Mouse (Mus musculus) midbrain, embryonic 14.5 days (tissue): Measurements from ENCODE around the gene Mxra8. TPM values are rescaled to one million over a fixed set of nuclear protein-coding genes. Genes with fewer than 3 reads are reported as not detected.

ENCODE experiments used
- ATAC-seq: fragments of 200-750 bp; cut with Nextera tagmentation; 2 replicates; pipeline ENCODE4 v1.8.0; 2017; ENCODE audit warnings: moderate number of reproducible peaks, moderate library complexity; ENCODE audit not compliant: low FRiP score, low TSS enrichment
- DNase-seq: peaks from one replicate; pipeline ENCODE4 v3.0.0-alpha.2; 2015
- H3K27ac ChIP-seq: fragments of 300-500 bp; sonication (generic); replicated peaks from 2 replicates; pipeline ENCODE4 v1.5.1; 2014; ENCODE audit warnings: mild to moderate bottlenecking, low read depth, low read length, moderate library complexity
- H3K27me3 ChIP-seq: fragments of 300-500 bp; sonication (generic); 2 replicates; pipeline ENCODE4 v1.6.1; 2014; ENCODE audit warnings: low read length, control low read depth, mixed read lengths; ENCODE audit not compliant: control insufficient read depth, insufficient read depth
- H3K36me3 ChIP-seq: fragments of 300-500 bp; sonication (generic); 2 replicates; pipeline ENCODE4 v1.6.1; 2014; ENCODE audit warnings: low read length, control low read depth; ENCODE audit not compliant: control insufficient read depth, insufficient read depth
- H3K4me1 ChIP-seq: fragments of 300-500 bp; sonication (generic); 2 replicates; pipeline ENCODE4 v1.6.1; 2014; ENCODE audit warnings: mild to moderate bottlenecking, antibody characterized with exemption, low read length, control low read depth; ENCODE audit not compliant: control insufficient read depth, insufficient read depth
- H3K4me2 ChIP-seq: fragments of 300-500 bp; sonication (generic); 2 replicates; pipeline ENCODE4 v1.6.1; 2014; ENCODE audit warnings: mild to moderate bottlenecking, low read length, moderate library complexity
- H3K4me3 ChIP-seq: fragments of 300-500 bp; sonication (generic); replicated peaks from 2 replicates; pipeline ENCODE4 v1.5.1; 2014; ENCODE audit warnings: low read depth, low read length
- H3K9ac ChIP-seq: fragments of 300-500 bp; sonication (generic); replicated peaks from 2 replicates; pipeline ENCODE4 v1.6.1; 2014; ENCODE audit warnings: mild to moderate bottlenecking, low read length, moderate library complexity
- H3K9me3 ChIP-seq: fragments of 300-500 bp; sonication (generic); 2 replicates; pipeline ENCODE4 v1.6.1; 2016; ENCODE audit warnings: low read length, control low read depth, mixed read lengths; ENCODE audit not compliant: control insufficient read depth
- WGBS: fragments of 180-500 bp; shearing (Covaris S2); extraction: QIAGEN DNeasy Blood & Tissue Kit; methylation state at CpG from one replicate; pipeline ENCODE4 v1.1.7; 2014; 5-methylcytosine and 5-hydroxymethylcytosine counted together
- polyA plus RNA-seq: library from polyadenylated mRNA; unstranded; fragments of >200 nt; fragmentation: Nextera tagmentation; extraction: Ambion mirVana; gene quantifications from 2 replicates; pipeline ENCODE4 v1.2.1, GENCODE M21; 2014

Mxra8 gene
- polyA plus RNA-seq, 1 experiment from 2014 or later, result 17.5 TPM

DNA sequence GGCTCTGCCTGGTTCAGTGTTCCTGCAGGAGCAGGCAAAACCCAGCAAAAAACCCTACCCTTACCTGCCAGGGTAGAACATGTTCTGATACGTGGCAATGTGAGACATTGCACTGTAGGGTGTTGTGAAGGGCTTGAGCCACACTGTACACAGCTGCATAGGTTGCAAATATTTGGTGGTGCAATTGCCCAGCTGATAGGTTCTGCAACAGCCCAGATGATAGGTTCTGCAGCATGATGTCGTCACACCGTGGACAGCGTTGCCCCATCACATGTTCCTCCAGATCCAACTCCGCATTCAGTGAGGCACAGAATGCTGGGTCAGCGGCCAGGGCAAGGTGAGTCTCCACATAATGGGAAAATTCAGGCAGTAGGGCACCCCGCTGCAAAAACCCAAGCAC lies 22.3 kb downstream of the Mxra8 start:
- WGBS, result 93% methylated on average over 7 of the region's 7 CpGs
- no peak for DNase-seq
- H3K9ac ChIP-seq, result no peak overlapping the region
- no peak overlapping the region for H3K4me3 ChIP-seq
- no peak for ATAC-seq
- peaks cover 67% of the 10 kb centered on the region for H3K36me3 ChIP-seq
- H3K27me3 ChIP-seq, result no peaks in the 10 kb centered on the region
- H3K4me1 ChIP-seq, result no peaks in the 10 kb centered on the region
- H3K4me2 ChIP-seq, result no peak overlapping the region
- H3K9me3 ChIP-seq, result no peaks in the 10 kb centered on the region
- H3K27ac ChIP-seq, result no peak overlapping the region

DNA sequence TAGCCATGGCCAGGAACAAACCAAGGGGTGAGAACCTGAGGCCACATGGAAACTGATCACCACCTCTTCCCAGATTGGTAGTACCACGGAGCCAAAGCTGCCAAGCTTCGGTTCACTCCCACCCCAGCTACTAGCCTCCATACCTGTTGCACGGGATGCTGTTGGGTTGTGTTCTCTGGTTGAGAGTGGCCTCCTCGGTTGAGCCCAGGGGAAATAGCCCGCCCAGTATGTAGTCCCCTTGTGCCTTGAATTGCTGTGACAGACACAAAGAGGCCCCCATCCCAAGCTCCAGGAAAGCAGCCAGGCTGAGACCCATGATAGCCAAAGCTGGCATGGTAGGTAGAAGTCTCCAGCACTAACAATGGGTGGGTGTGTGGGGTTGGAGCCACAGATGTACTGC lies 23.5 kb downstream of the Mxra8 start, which contains the start of gene Tas1r3:
Gene Tas1r3, minus strand, starts transcription at position 362 of the 400 bp plus-strand sequence.
- ATAC-seq (no peak), DNase-seq (no peak)
- Histone ChIP-seq H3K36me3 (peaks cover 58% of the 10 kb centered on the region), H3K4me2 (no peak within 1 kb of the TSS), H3K9ac (no peak within 1 kb of the TSS), H3K4me1 (no peaks in the 10 kb centered on the region), H3K27me3 (no peaks in the 10 kb centered on the region), H3K27ac (no peak within 1 kb of the TSS), H3K9me3 (no peaks in the 10 kb centered on the region), H3K4me3 (no peak within 1 kb of the TSS)
- WGBS, result 78% methylated on average over 5 of the region's 5 CpGs

GRCm38 (mm10) chr4:155868614-155869298 lies 29.3 kb downstream of the Mxra8 start:
- Histone ChIP-seq H3K4me1 (peaks cover 12% of the 10 kb centered on the region), H3K27ac (peak overlapping the region; percentile 41; the same call in 1 of the 2 replicates), H3K27me3 (no peaks in the 10 kb centered on the region), H3K9me3 (no peaks in the 10 kb centered on the region), H3K4me3 (peak overlapping the region; percentile 78), H3K9ac (peak overlapping the region; percentile 76), H3K36me3 (peaks cover 32% of the 10 kb centered on the region), H3K4me2 (peak overlapping the region; percentile 97)
- ATAC-seq, result no peak; the same call in 1 of the 2 replicates
- WGBS, result 11% methylated on average over 22 of the region's 22 CpGs
- DNase-seq, result no peak

DNA sequence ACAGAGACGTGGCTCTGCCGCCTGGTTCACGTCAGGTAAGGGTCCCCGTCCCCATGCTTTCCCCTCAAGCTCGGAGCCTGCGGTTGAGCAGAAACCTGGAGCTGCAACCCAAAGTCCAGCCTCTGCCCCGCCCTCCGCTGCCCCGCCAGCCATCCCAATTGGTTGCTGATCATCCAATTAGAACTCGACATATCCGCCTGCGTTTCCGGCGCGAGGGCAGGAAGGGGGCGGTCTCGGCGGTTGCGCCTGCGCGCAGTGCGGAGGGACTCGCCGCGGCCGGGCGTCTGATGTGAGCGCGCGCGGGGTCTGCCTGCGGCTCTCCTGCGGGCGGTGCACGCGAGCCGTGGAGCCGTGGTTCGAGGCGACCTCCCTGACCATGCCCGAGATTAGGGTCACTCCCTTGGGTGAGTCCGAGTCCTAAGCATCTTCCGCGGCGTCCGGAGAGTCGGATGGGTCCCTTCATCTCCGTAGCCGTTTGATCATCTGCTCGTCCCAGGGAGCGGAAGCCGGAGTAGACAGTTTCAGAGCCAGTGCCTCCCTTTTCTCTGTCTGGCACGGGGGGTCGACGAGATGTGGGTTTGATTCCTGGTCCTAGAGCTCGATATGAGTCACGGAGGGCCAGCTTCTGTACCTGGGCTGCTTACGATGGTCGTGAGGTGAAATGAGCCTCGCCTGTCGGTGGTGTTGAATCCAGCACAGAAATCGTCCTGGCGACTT lies 30.0 kb downstream of the Mxra8 start, which contains the start of the genes Cptp and Ints11:
Gene Cptp, minus strand, starts transcription at position 124 of the 717 bp plus-strand sequence.
Gene Ints11, plus strand, starts transcription at position 230 of the 717 bp plus-strand sequence.
- under 1% methylated on average over 63 of the region's 63 CpGs for WGBS
- H3K4me2 ChIP-seq, result peak within 1 kb of the TSS; percentile 97
- H3K9me3 ChIP-seq, result no peaks in the 10 kb centered on the region
- peaks cover 39% of the 10 kb centered on the region for H3K36me3 ChIP-seq
- H3K4me1 ChIP-seq, result peaks cover 12% of the 10 kb centered on the region
- ATAC-seq (peak; percentile 95), DNase-seq (peak; percentile 97)
- H3K9ac ChIP-seq, result peak within 1 kb of the TSS; percentile 76
- no peaks in the 10 kb centered on the region for H3K27me3 ChIP-seq
- H3K27ac ChIP-seq, result peak within 1 kb of the TSS; percentile 79
- H3K4me3 ChIP-seq, result peak within 1 kb of the TSS; percentile 78

GRCm38 (mm10) chr4:155871404-155871803 lies 31.9 kb downstream of the Mxra8 start:
- no peaks in the 10 kb centered on the region for H3K9me3 ChIP-seq
- no peaks in the 10 kb centered on the region for H3K27me3 ChIP-seq
- H3K9ac ChIP-seq, result no peak overlapping the region
- H3K36me3 ChIP-seq, result peaks cover 43% of the 10 kb centered on the region
- H3K4me2 ChIP-seq, result no peak overlapping the region
- H3K4me3 ChIP-seq, result no peak overlapping the region
- WGBS, result 94% methylated on average over 7 of the region's 7 CpGs
- H3K27ac ChIP-seq, result no peak overlapping the region
- H3K4me1 ChIP-seq, result peaks cover 12% of the 10 kb centered on the region
- ATAC-seq (no peak), DNase-seq (no peak)

DNA sequence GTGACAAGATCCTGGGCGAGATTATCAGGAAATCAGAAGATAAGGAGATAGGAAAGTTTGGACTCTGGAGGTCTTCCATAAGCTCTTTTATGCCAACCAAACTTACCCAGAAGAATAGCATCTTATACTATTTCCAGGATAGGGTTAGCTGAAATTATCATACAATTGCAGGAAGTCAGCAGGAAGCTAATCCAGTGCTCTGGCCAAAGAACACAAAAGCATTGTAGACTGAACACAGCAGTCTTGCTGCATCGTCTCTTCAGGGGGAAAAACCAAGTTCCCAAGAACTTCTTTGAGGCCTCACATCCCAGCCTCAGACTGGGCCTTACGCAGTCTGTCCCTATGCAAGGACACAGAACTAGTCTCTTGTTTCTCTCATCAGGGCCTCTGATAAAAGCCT lies 44.1 kb downstream of the Mxra8 start:
- no peak overlapping the region for H3K4me2 ChIP-seq
- H3K27me3 ChIP-seq, result no peaks in the 10 kb centered on the region
- H3K27ac ChIP-seq, result no peak overlapping the region
- H3K36me3 ChIP-seq, result peaks cover 51% of the 10 kb centered on the region
- 87% methylated on average over 3 of the region's 3 CpGs for whole genome bisulfite sequencing
- ATAC-seq (no peak), DNase-seq (no peak)
- no peak overlapping the region for H3K9ac ChIP-seq
- H3K9me3 ChIP-seq, result no peaks in the 10 kb centered on the region
- H3K4me1 ChIP-seq, result no peaks in the 10 kb centered on the region
- no peak overlapping the region for H3K4me3 ChIP-seq

- Histone ChIP-seq H3K4me1 (peaks cover 9% of the 10 kb centered on the region), H3K27me3 (no peaks in the 10 kb centered on the region), H3K9me3 (no peaks in the 10 kb centered on the region), H3K4me2 (no peak overlapping the region), H3K4me3 (no peak overlapping the region), H3K9ac (no peak overlapping the region), H3K36me3 (peaks cover 60% of the 10 kb centered on the region), H3K27ac (no peak overlapping the region)
- DNase-seq (no peak), ATAC-seq (no peak)
- WGBS, result 93% methylated on average over 5 of the region's 5 CpGs
Observed at GRCm38 (mm10) chr4:155886330-155886729, 46.9 kb downstream of the Mxra8 start.

GRCm38 (mm10) chr4:155887674-155888073 lies 48.2 kb downstream of the Mxra8 start:
- Histone ChIP-seq H3K4me3 (no peak overlapping the region), H3K27ac (no peak overlapping the region), H3K4me2 (no peak overlapping the region), H3K9me3 (no peaks in the 10 kb centered on the region), H3K36me3 (peaks cover 57% of the 10 kb centered on the region), H3K27me3 (no peaks in the 10 kb centered on the region), H3K4me1 (peaks cover 9% of the 10 kb centered on the region), H3K9ac (no peak overlapping the region)
- DNase-seq (no peak), ATAC-seq (no peak)
- WGBS, result 91% methylated on average over 10 of the region's 10 CpGs
